In the genomic region with DNA sequence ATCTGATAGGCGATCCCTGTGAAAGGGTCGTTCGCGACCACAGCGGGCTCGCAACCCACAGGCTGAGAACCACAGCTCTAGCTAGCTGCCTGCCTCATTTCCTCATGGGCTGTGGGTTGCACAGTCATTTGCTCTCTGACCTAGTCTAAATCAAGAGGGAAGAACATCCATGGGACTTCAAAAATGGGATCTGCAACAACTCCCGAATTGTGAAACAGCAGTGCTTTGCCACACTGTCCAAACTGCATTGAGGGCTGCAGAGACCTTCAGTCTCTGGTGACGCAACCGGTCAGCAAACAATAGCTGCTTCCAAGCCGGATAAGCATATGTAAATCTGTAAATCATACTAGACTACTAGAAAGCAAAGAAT, we compare ENCODE assay signal across 8 mouse cellular contexts. TPM values are rescaled to one million over a fixed set of nuclear protein-coding genes. Genes with fewer than 3 reads are reported as not detected.
DNase-seq lines count a peak whose midpoint lies in the region; ATAC-seq and TF ChIP-seq lines count a peak whose summit lies in the region.

No protein-coding gene starts in this region.

- ATAC-seq in G1E (ENCODE audit: extremely low read depth, insufficient number of reproducible peaks, low FRiP score, poor library complexity, severe bottlenecking) = 0 out of 2 replicates have a peak, but pooled peaks have one; percentile 19
- ATAC-seq in neural tube, embryonic 14.5 days (ENCODE audit: low read depth) = peak; percentile 39; the same call in 1 of the 2 replicates

- H3K27me3 ChIP-seq in G1E (ENCODE audit: insufficient read depth, low read length) = no peaks in the 10 kb centered on the region
- H3K27me3 ChIP-seq in neural tube, embryonic 14.5 days (ENCODE audit: control insufficient read depth, insufficient read depth, low read length) = peaks cover 14% of the 10 kb centered on the region

- DNase-seq in G1E (ENCODE audit: low spot score) = no peak
- peak; percentile 55 for DNase-seq in embryo, embryonic 11 days
- DNase-seq in heart, postnatal 36 days = peak; percentile 17 to 42
- DNase-seq in lung, adult 18-20 months = peak; percentile 80 to 85
- DNase-seq in cerebellum, adult 18-20 months = no peak
- no peak for DNase-seq in left cerebral cortex, postnatal 14 days (ENCODE audit: low spot score in 2 of 2)
- DNase-seq in right cerebral cortex, postnatal 14 days = no peak

- no peak for TF ChIP-seq CTCF in G1E (IDR thresholded peaks at IDR 0.05; ENCODE audit: low read depth, low read length)

- peak overlapping the region; percentile 9; the same call in 1 of the 2 replicates for H3K4me2 ChIP-seq in neural tube, embryonic 14.5 days (ENCODE audit: low read depth, low read length)

- peak overlapping the region; percentile 45; the same call in 1 of the 2 replicates for H3K4me3 ChIP-seq in G1E (ENCODE audit: low read depth, low read length)
- no peak overlapping the region for H3K4me3 ChIP-seq in neural tube, embryonic 14.5 days (ENCODE audit: low read depth, low read length)

- intact Hi-C loops in heart, postnatal 36 days (cut with DNase I) = loop anchor here (2.0 to 5.0 kb wide), 2 partner anchors 25 to 38 kb away; no protein-coding TSS in a partner anchor
- intact Hi-C loops in left cerebral cortex, postnatal 14 days (cut with DNase I) = no loop called here

- H3K9me3 ChIP-seq in G1E (replicated peaks) = no peaks in the 10 kb centered on the region
- no peaks in the 10 kb centered on the region for H3K9me3 ChIP-seq in neural tube, embryonic 14.5 days (ENCODE audit: control insufficient read depth, low read length)

- no peak overlapping the region for H3K9ac ChIP-seq in neural tube, embryonic 14.5 days (replicated peaks; ENCODE audit: low read depth, low read length)

- H3K27ac ChIP-seq in neural tube, embryonic 14.5 days (ENCODE audit: low read depth, low read length) = no peak overlapping the region

- peaks cover 55% of the 10 kb centered on the region for H3K4me1 ChIP-seq in G1E (ENCODE audit: insufficient read depth, low read depth, low read length)
- H3K4me1 ChIP-seq in neural tube, embryonic 14.5 days (ENCODE audit: control insufficient read depth, insufficient read depth, low read length) = no peaks in the 10 kb centered on the region

- 20% methylated on average over 10 of the region's 10 CpGs for WGBS in neural tube, embryonic 14.5 days

- H3K36me3 ChIP-seq in G1E (replicated peaks) = no peaks in the 10 kb centered on the region
- H3K36me3 ChIP-seq in neural tube, embryonic 14.5 days (ENCODE audit: control insufficient read depth, insufficient read depth, low read length) = no peaks in the 10 kb centered on the region

RNA-seq across cellular contexts. Expression of gene Syde2, which starts 23.7 kb away (rescaled TPM):
- total RNA-seq in G1E (2014; fragmentation: Nextera tagmentation) = 0.34 TPM in 1 of 2 replicates, not detected in the other
- total RNA-seq in G1E (2017) = 0.12 and 0.76 TPM in 2 replicates
- polyA plus RNA-seq in G1E (2012) = 0.02 TPM in 1 of 2 replicates, not detected in the other
- 10 to 100 TPM; 13.8 to 18.6 TPM for total RNA-seq in heart, postnatal 36 days (2021)
- 0.62 and 1.1 TPM in 2 replicates for polyA plus RNA-seq in neural tube, embryonic 14.5 days (2014; fragmentation: Nextera tagmentation; extraction: Ambion mirVana)
- 1 to 10 TPM; 2.6 to 3.2 TPM for total RNA-seq in left cerebral cortex, postnatal 14 days (2021)

RNA-seq across cellular contexts. Expression of gene 2410004B18Rik, which starts 26.2 kb away (rescaled TPM):
- 24.8 and 26.9 TPM in 2 replicates for total RNA-seq in G1E (2014; fragmentation: Nextera tagmentation)
- 57.5 and 60.6 TPM in 2 replicates for total RNA-seq in G1E (2017)
- 45.9 and 57.4 TPM in 2 replicates for polyA plus RNA-seq in G1E (2012)
- total RNA-seq in heart, postnatal 36 days (2021) = 10 to 100 TPM; 16.0 to 16.6 TPM
- 78.1 and 80.3 TPM in 2 replicates for polyA plus RNA-seq in neural tube, embryonic 14.5 days (2014; fragmentation: Nextera tagmentation; extraction: Ambion mirVana)
- total RNA-seq in left cerebral cortex, postnatal 14 days (2021) = 10 to 100 TPM; 36.6 to 42.2 TPM

RNA-seq across cellular contexts. Expression of gene Bcl10, which starts 41.4 kb away (rescaled TPM):
- total RNA-seq in G1E (2014; fragmentation: Nextera tagmentation) (34.2 and 42.4 TPM in 2 replicates), G1E (2017) (51.3 and 53.9 TPM in 2 replicates)
- polyA plus RNA-seq in G1E (2012) = 17.5 and 24.4 TPM in 2 replicates
- 10 to 100 TPM; 18.2 to 19.6 TPM for total RNA-seq in heart, postnatal 36 days (2021)
- polyA plus RNA-seq in neural tube, embryonic 14.5 days (2014; fragmentation: Nextera tagmentation; extraction: Ambion mirVana) = 34.5 and 40.9 TPM in 2 replicates
- 10 to 100 TPM; 15.0 to 15.2 TPM for total RNA-seq in left cerebral cortex, postnatal 14 days (2021)

Comparison
In these comparisons a context has a peak if more than half of its experiments do, and no peak if none do; other contexts are left out.
1. DNase-seq: peak in embryo, embryonic 11 days (single experiment), heart, postnatal 36 days (2 of 2) and lung, adult 18-20 months (2 of 2); none in G1E (single experiment), cerebellum, adult 18-20 months (0 of 2), left cerebral cortex, postnatal 14 days (0 of 2) and right cerebral cortex, postnatal 14 days (single experiment).